Mouse (Mus musculus) B cell, adult 62 days (primary cell): Measurements from ENCODE around the gene Gm10228. TPM values are rescaled to one million over a fixed set of nuclear protein-coding genes. Genes with fewer than 3 reads are reported as not detected.

Experiments
- total RNA-seq: library from RNA; stranded (reverse); gene quantifications from 4 replicates; pipeline ENCODE4 v1.2.4, GENCODE M21; 2023

Gene Gm10228
- not detected in 4 replicates for total RNA-seq

GRCm38 (mm10) chr16:89041372-89041771, at the start of gene Gm10228:
TSS of gene Gm10228 (minus strand) at chr16:89041472.

GRCm38 (mm10) chr16:89063902-89064301, 22.6 kb upstream of the Gm10228 start, which contains the start of gene 1110025L11Rik:
TSS of gene 1110025L11Rik (minus strand) at chr16:89064002.

GRCm38 (mm10) chr16:89047783-89048182, 6.5 kb upstream of the Gm10228 start, which contains the start of gene Krtap6-5:
TSS of gene Krtap6-5 (minus strand) at chr16:89047883.

GRCm38 (mm10) chr16:89031399-89031798, 9.9 kb downstream of the Gm10228 start, which contains the start of gene Krtap6-1:
TSS of gene Krtap6-1 (plus strand) at chr16:89031699.

GRCm38 (mm10) chr16:89014984-89015383, 26.3 kb downstream of the Gm10228 start, which contains the start of gene Gm10229:
TSS of gene Gm10229 (plus strand) at chr16:89015284.

GRCm38 (mm10) chr16:89010659-89011058, 30.6 kb downstream of the Gm10228 start, which contains the start of gene Krtap22-2:
TSS of gene Krtap22-2 (minus strand) at chr16:89010759.

Other genes with a start within 250 kb of the Gm10228 start
- gene Gm20741, start 229.3 kb downstream of the Gm10228 start, total RNA-seq = not detected in 4 replicates
- gene Krtap15, start 221.3 kb downstream of the Gm10228 start, total RNA-seq = not detected in 4 replicates
- gene Krtap14, start 215.3 kb downstream of the Gm10228 start, total RNA-seq = not detected in 4 replicates
- gene Krtap19-1, start 172.1 kb downstream of the Gm10228 start, total RNA-seq = not detected in 4 replicates
- gene Krtap19-2, start 167.2 kb downstream of the Gm10228 start, total RNA-seq = not detected in 4 replicates
- not detected in 4 replicates for gene Krtap19-3, start 163.4 kb downstream of the Gm10228 start, total RNA-seq
- gene Krtap19-4, start 156.4 kb downstream of the Gm10228 start, total RNA-seq = not detected in 4 replicates
- not detected in 4 replicates for gene Krtap19-5, start 145.0 kb downstream of the Gm10228 start, total RNA-seq
- gene Krtap19-9b, start 109.2 kb downstream of the Gm10228 start, total RNA-seq = not detected in 4 replicates
- gene Krtap16-3, start 78.6 kb downstream of the Gm10228 start, total RNA-seq = not detected in 4 replicates
- gene Krtap22-2, start 30.7 kb downstream of the Gm10228 start, total RNA-seq = not detected in 4 replicates
- gene Gm10229, start 26.2 kb downstream of the Gm10228 start, total RNA-seq = not detected in 4 replicates
- not detected in 4 replicates for gene Krtap6-1, start 9.8 kb downstream of the Gm10228 start, total RNA-seq
- not detected in 4 replicates for gene Krtap6-5, start 6.4 kb upstream of the Gm10228 start, total RNA-seq
- gene 1110025L11Rik, start 22.5 kb upstream of the Gm10228 start, total RNA-seq = not detected in 4 replicates
- gene Krtap6-3, start 42.5 kb upstream of the Gm10228 start, total RNA-seq = not detected in 4 replicates
- not detected in 4 replicates for gene Gm6358, start 99.4 kb upstream of the Gm10228 start, total RNA-seq
- not detected in 4 replicates for gene Gm10061, start 109.6 kb upstream of the Gm10228 start, total RNA-seq
- not detected in 4 replicates for gene Gm9789, start 116.5 kb upstream of the Gm10228 start, total RNA-seq
- gene Gm7735, start 128.0 kb upstream of the Gm10228 start, total RNA-seq = not detected in 4 replicates
- gene 1110057P08Rik, start 133.3 kb upstream of the Gm10228 start, total RNA-seq = not detected in 4 replicates
- gene Krtap20-2, start 164.4 kb upstream of the Gm10228 start, total RNA-seq = not detected in 4 replicates